Mouse (Mus musculus) midbrain, embryonic 13.5 days (tissue): ENCODE results near the gene Spem1. TPM values are rescaled to one million over a fixed set of nuclear protein-coding genes. Genes with fewer than 3 reads are reported as not detected.
"Not testable (repeated sequence)": the region's sequence is repeated elsewhere in the genome, so short reads cannot be mapped to it uniquely, and the experiment has no call there.

ENCODE experiments used
- ATAC-seq: fragments of 200-750 bp; cut with Nextera tagmentation; 2 replicates; pipeline ENCODE4 v1.8.0; 2017; ENCODE audit warnings: mild to moderate bottlenecking, moderate TSS enrichment, moderate library complexity
- H3K27ac ChIP-seq: fragments of 300-500 bp; sonication (generic); 2 replicates; pipeline ENCODE4 v1.5.1; 2015; ENCODE audit warnings: inconsistent platforms, mild to moderate bottlenecking, moderate library complexity
- H3K27me3 ChIP-seq: fragments of 300-500 bp; sonication (generic); 2 replicates; pipeline ENCODE4 v1.6.1; 2015; ENCODE audit warnings: mild to moderate bottlenecking, inconsistent platforms
- H3K36me3 ChIP-seq: fragments of 300-500 bp; sonication (generic); 2 replicates; pipeline ENCODE4 v1.6.1; 2015; ENCODE audit warnings: mild to moderate bottlenecking, inconsistent platforms
- H3K4me1 ChIP-seq: fragments of 300-500 bp; sonication (generic); replicated peaks from 2 replicates; pipeline ENCODE4 v1.6.1; 2015; ENCODE audit warnings: inconsistent platforms
- H3K4me2 ChIP-seq: fragments of 300-500 bp; sonication (generic); replicated peaks from 2 replicates; pipeline ENCODE4 v1.6.1; 2015; ENCODE audit warnings: moderate library complexity, mild to moderate bottlenecking, inconsistent platforms
- H3K4me3 ChIP-seq: fragments of 300-500 bp; sonication (generic); replicated peaks from 2 replicates; pipeline ENCODE4 v1.5.1; 2015; ENCODE audit warnings: mild to moderate bottlenecking, inconsistent platforms
- H3K9ac ChIP-seq: fragments of 300-500 bp; sonication (generic); replicated peaks from 2 replicates; pipeline ENCODE4 v1.6.1; 2015; ENCODE audit warnings: mild to moderate bottlenecking, inconsistent platforms
- H3K9me3 ChIP-seq: fragments of 300-500 bp; sonication (generic); 2 replicates; pipeline ENCODE4 v1.6.1; 2016; ENCODE audit warnings: mild to moderate bottlenecking, inconsistent platforms
- WGBS: fragments of 180-500 bp; shearing (Covaris S2); methylation state at CpG from one replicate; pipeline ENCODE4 v1.1.7; 2015; 5-methylcytosine and 5-hydroxymethylcytosine counted together
- polyA plus RNA-seq: library from polyadenylated mRNA; unstranded; fragments of >200 nt; fragmentation: Nextera tagmentation; extraction: Ambion mirVana; gene quantifications from 2 replicates; pipeline ENCODE4 v1.2.1, GENCODE M21; 2015

Spem1 gene
- 0.51 and 0.64 TPM in 2 replicates for polyA plus RNA-seq

DNA sequence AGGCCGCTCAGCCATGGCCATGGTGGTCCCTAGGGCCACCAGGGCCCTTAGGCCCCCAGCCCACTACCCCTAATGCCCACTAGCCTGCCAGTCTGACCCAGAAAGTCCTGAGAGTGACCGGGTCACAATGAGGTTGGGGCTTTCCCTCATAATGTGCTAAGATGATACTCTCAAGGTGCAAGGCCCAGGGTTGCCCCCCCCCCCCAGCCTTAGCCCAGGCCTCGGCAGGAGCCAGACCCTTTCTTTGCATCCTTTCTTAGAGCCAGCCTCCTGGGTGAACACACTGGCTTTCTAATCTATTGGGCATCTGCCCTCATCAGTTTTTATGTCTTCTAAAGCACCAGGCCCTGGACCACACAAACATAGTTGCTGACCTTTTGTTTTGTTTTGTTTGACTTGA lies at the start of gene Spem1:
TSS of gene Spem1 (minus strand) at position 101 of the 400 bp plus-strand sequence.
- Histone ChIP-seq H3K4me1 (no peaks in the 10 kb centered on the region), H3K27me3 (no peaks in the 10 kb centered on the region), H3K4me2 (no peak within 1 kb of the TSS), H3K27ac (no peak within 1 kb of the TSS), H3K9me3 (peaks cover 5% of the 10 kb centered on the region; the same call in 1 of the 2 replicates), H3K4me3 (no peak within 1 kb of the TSS), H3K36me3 (peaks cover 39% of the 10 kb centered on the region), H3K9ac (no peak within 1 kb of the TSS)
- ATAC-seq = no peak
- 92% methylated on average over 3 of the region's 3 CpGs for WGBS

- no peak overlapping the region for H3K9ac ChIP-seq
- H3K4me1 ChIP-seq = no peaks in the 10 kb centered on the region
- no peak overlapping the region for H3K4me2 ChIP-seq
- ATAC-seq = no peak
- H3K36me3 ChIP-seq = no peaks in the 10 kb centered on the region
- no peak overlapping the region for H3K27ac ChIP-seq
- H3K9me3 ChIP-seq = no peaks in the 10 kb centered on the region
- no peak overlapping the region for H3K4me3 ChIP-seq
- no peaks in the 10 kb centered on the region for H3K27me3 ChIP-seq
- WGBS = 93% methylated on average over 2 of the region's 2 CpGs
Observed at GRCm38 (mm10) chr11:69870289-69871069, 48.5 kb upstream of the Spem1 start.

- H3K4me1 ChIP-seq = no peaks in the 10 kb centered on the region
- no peaks in the 10 kb centered on the region for H3K36me3 ChIP-seq
Observed at GRCm38 (mm10) chr11:69867335-69867734, 45.4 kb upstream of the Spem1 start.

DNA sequence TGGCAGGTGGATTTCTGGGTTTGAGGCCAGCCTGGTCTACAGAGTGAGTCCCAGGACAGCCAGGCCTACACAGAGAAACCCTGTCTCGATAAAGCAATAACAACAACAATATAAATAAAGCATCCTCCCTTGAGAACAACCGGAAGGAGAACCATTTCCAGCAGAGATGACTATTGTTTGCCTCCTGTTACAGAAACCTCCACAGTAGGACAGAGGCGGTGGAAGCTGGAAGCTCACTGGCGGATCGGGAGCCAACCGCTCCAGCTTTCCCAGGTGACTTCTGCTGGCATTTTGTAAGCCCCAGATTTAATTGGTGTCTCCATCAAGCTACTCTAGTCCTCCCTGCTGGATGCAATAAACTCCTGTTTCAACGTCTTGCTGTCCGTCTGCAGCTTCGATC lies 43.6 kb upstream of the Spem1 start:
- no peaks in the 10 kb centered on the region for H3K4me1 ChIP-seq
- no peak overlapping the region for H3K4me3 ChIP-seq
- H3K9ac ChIP-seq = no peak overlapping the region
- 86% methylated on average over 9 of the region's 9 CpGs for WGBS
- no peak overlapping the region for H3K27ac ChIP-seq
- H3K27me3 ChIP-seq = no peaks in the 10 kb centered on the region
- H3K4me2 ChIP-seq = no peak overlapping the region
- ATAC-seq = no peak
- H3K9me3 ChIP-seq = no peaks in the 10 kb centered on the region
- no peaks in the 10 kb centered on the region for H3K36me3 ChIP-seq

More at GRCm38 (mm10) chr11:69867335-69867734, 45.4 kb upstream of the Spem1 start:
- 68% methylated on average over 9 of the region's 9 CpGs for WGBS
- Histone ChIP-seq H3K27ac (no peak overlapping the region), H3K4me3 (no peak overlapping the region), H3K4me2 (no peak overlapping the region), H3K9ac (no peak overlapping the region), H3K27me3 (no peaks in the 10 kb centered on the region), H3K9me3 (no peaks in the 10 kb centered on the region)
- ATAC-seq = no peak

- no peak for ATAC-seq
Observed at GRCm38 (mm10) chr11:69864138-69864860, 42.3 kb upstream of the Spem1 start.

DNA sequence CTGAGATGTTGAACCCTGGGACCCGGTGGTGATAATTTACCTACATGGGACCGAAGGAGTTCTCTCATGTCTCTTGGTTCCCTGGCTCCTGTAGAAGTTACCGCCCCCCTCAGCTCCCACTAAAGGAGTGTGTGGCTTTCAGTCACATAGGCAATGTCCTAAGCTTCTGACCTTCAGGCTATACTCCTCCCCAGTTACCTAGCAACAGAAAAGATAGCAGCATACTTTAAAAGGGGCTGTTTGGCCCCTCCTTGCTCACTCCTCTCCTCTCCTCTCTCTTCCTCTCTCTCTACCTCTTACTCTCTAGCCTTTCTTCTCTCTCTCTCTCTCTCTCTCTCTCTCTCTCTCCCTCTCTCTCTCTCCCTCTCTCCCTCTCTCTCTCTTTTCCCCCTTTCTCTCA lies 41.7 kb upstream of the Spem1 start:
- not testable (repeated sequence) for H3K27me3 ChIP-seq, H3K4me1 ChIP-seq, ATAC-seq, H3K9ac ChIP-seq, H3K9me3 ChIP-seq, H3K27ac ChIP-seq, H3K36me3 ChIP-seq, H3K4me3 ChIP-seq, H3K4me2 ChIP-seq
- WGBS = 87% methylated on average over 3 of the region's 3 CpGs

More at GRCm38 (mm10) chr11:69864138-69864860, 42.3 kb upstream of the Spem1 start:
- no peak overlapping the region for H3K9ac ChIP-seq
- H3K4me1 ChIP-seq = no peaks in the 10 kb centered on the region
- 68% methylated on average over 8 of the region's 8 CpGs for WGBS
- peaks cover 4% of the 10 kb centered on the region for H3K27me3 ChIP-seq
- H3K27ac ChIP-seq = no peak overlapping the region
- no peaks in the 10 kb centered on the region for H3K9me3 ChIP-seq
- no peak overlapping the region for H3K4me2 ChIP-seq
- no peak overlapping the region for H3K4me3 ChIP-seq
- H3K36me3 ChIP-seq = no peaks in the 10 kb centered on the region

DNA sequence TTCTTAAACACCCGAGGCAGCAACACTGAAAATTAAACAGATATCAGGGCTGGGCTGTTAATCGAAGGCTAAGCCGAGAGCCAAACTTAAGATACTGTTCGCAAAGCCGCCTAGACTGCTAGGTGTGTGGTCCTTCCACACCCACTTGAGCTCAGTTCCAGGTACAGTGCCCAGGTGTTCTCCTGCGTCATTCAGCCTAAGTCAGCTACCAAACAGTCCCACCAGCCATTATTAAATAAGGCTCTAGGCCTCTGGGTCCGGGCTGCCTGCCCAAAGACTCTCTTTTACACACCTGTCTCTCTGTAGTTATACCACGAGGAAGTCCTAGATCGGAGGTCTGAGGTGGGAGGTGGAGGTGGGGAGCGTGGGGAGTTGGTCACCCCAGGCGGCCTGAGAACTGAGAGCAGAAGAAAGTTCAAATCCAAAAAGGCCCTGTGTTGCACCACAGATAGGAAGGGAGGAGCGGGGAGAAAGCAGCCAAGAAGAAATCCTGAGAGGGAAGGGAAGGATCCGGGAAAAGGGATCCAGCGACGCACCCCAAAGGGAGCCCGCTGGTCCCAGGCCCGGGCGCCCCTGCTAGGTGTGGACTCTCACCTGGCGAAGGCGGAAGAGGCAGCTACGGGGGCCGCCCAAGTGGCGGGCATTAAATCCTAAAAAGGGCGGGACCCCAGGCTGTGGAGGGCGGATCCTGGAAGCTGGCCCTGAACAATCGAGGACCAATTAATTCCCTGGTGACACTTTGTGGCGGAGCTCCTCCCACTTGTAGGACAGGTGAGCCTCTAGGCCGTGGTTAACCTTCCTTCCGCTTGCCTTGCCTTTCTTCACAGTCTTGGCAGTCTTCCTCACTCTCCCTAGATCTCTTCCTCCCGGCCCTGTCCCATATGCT lies 36.4 kb upstream of the Spem1 start, which contains the start of gene Tnk1:
TSS of gene Tnk1 (minus strand) at position 618 of the 886 bp plus-strand sequence.
- H3K27ac ChIP-seq = no peak within 1 kb of the TSS
- H3K4me2 ChIP-seq = no peak within 1 kb of the TSS
- 0 out of 2 replicates have a peak, but pooled peaks cover 5% of the 10 kb centered on the region for H3K4me1 ChIP-seq
- H3K36me3 ChIP-seq = no peaks in the 10 kb centered on the region
- no peak within 1 kb of the TSS for H3K9ac ChIP-seq
- WGBS = 21% methylated on average over 30 of the region's 30 CpGs
- no peak within 1 kb of the TSS for H3K4me3 ChIP-seq
- no peak for ATAC-seq
- H3K9me3 ChIP-seq = no peaks in the 10 kb centered on the region
- peaks cover 24% of the 10 kb centered on the region for H3K27me3 ChIP-seq

DNA sequence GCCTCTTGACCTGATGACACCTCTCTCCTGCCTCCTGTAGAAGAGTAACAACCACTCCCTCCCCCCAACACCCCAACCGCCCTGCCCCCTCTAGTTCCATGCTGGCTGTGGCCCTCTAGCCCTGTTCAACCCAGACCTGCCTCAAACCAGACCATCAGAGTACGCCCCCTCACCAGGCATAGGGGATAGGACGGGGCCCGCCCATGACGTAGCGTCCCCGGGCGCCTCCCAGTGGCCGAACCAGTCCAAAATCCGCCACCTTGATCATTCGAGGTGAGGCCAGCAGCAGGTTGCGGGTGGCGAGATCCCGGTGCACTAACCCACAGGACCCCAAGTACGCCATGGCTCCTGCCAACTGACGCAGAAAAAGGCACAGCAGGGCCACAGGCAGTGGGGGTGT lies 33.4 kb upstream of the Spem1 start:
- H3K4me2 ChIP-seq = peak overlapping the region; percentile 1; the same call in 1 of the 2 replicates
- WGBS = 15% methylated on average over 16 of the region's 16 CpGs

DNA sequence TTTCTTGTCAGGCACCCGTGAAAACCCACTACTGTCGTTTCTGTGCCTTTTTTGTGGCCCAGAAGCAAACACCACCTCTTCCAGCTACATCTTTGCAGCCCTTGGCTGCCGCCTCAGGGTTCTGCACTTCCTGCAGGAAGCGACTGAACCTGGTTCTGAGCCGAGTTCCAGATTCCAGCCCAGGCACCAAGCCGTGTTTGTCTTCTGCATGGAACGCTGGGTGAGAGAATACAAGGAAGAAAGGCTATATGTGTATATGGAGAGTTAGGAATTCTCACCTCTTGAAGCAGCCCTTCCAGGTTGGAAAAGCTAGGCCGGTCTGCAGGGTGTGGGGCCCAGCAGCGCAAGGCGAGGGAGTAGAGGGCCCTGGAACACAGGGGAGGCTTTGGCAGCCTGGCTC lies 32.7 kb upstream of the Spem1 start:
- peaks cover 21% of the 10 kb centered on the region for H3K27me3 ChIP-seq
- H3K9me3 ChIP-seq = no peaks in the 10 kb centered on the region
- 88% methylated on average over 10 of the region's 10 CpGs for WGBS
- H3K36me3 ChIP-seq = peaks cover 23% of the 10 kb centered on the region
- no peak overlapping the region for H3K27ac ChIP-seq
- no peak overlapping the region for H3K9ac ChIP-seq
- no peak overlapping the region for H3K4me2 ChIP-seq
- no peak overlapping the region for H3K4me3 ChIP-seq
- peaks cover 15% of the 10 kb centered on the region; the same call in 1 of the 2 replicates for H3K4me1 ChIP-seq
- ATAC-seq = no peak

More for the DNA sequence above, 33.4 kb upstream of the Spem1 start:
- Histone ChIP-seq H3K27me3 (peaks cover 24% of the 10 kb centered on the region), H3K36me3 (peaks cover 16% of the 10 kb centered on the region), H3K9me3 (no peaks in the 10 kb centered on the region), H3K27ac (no peak overlapping the region), H3K4me1 (peaks cover 9% of the 10 kb centered on the region; the same call in 1 of the 2 replicates), H3K9ac (no peak overlapping the region), H3K4me3 (no peak overlapping the region)
- ATAC-seq = peak; percentile 70

DNA sequence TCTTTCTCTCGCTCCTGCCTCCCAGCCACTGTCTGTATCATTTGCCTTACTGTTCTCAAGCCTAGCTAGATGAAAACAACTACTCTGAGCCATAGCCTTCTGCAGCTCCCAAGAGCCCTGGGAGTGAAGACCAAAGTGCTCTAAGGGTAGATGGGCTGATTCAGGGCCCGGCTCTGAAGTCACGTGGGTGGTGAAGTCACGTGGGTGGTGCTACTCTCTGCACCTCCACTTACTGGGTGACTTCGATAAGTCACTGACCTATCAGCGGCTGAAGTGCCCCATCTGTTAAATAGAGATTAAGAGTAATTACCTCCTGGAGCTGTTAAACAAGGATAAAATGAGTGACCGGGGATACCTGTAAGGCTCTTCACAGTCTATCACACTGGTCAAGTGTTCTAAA lies 32.0 kb upstream of the Spem1 start:
- Histone ChIP-seq H3K4me1 (peaks cover 17% of the 10 kb centered on the region), H3K27me3 (peaks cover 17% of the 10 kb centered on the region), H3K9ac (no peak overlapping the region), H3K9me3 (no peaks in the 10 kb centered on the region), H3K4me3 (no peak overlapping the region), H3K27ac (peak overlapping the region; percentile 30; the same call in 1 of the 2 replicates), H3K36me3 (peaks cover 30% of the 10 kb centered on the region), H3K4me2 (no peak overlapping the region)
- no peak for ATAC-seq
- 70% methylated on average over 7 of the region's 7 CpGs for WGBS

GRCm38 (mm10) chr11:69850754-69851153 lies 28.8 kb upstream of the Spem1 start:
- no peak overlapping the region for H3K9ac ChIP-seq
- H3K4me3 ChIP-seq = no peak overlapping the region
- H3K27me3 ChIP-seq = no peaks in the 10 kb centered on the region
- H3K4me1 ChIP-seq = peaks cover 38% of the 10 kb centered on the region
- no peak overlapping the region for H3K27ac ChIP-seq
- no peaks in the 10 kb centered on the region for H3K9me3 ChIP-seq
- 81% methylated on average over 8 of the region's 8 CpGs for WGBS
- H3K36me3 ChIP-seq = peaks cover 43% of the 10 kb centered on the region
- H3K4me2 ChIP-seq = no peak overlapping the region
- ATAC-seq = no peak
